Mouse (Mus musculus): ENCODE data around the gene Aim2.

Aim2 gene

GRCm38 (mm10) chr1:173389901-173390401 lies 39.3 kb downstream of the Aim2 start:
- DNase-seq (ENCODE audit: low spot score in 2 of 2): peak; percentile 93 to 94

GRCm38 (mm10) chr1:173391754-173392153 lies 41.1 kb downstream of the Aim2 start:
- DNase-seq (ENCODE audit: low spot score in 2 of 2): no peak

DNA sequence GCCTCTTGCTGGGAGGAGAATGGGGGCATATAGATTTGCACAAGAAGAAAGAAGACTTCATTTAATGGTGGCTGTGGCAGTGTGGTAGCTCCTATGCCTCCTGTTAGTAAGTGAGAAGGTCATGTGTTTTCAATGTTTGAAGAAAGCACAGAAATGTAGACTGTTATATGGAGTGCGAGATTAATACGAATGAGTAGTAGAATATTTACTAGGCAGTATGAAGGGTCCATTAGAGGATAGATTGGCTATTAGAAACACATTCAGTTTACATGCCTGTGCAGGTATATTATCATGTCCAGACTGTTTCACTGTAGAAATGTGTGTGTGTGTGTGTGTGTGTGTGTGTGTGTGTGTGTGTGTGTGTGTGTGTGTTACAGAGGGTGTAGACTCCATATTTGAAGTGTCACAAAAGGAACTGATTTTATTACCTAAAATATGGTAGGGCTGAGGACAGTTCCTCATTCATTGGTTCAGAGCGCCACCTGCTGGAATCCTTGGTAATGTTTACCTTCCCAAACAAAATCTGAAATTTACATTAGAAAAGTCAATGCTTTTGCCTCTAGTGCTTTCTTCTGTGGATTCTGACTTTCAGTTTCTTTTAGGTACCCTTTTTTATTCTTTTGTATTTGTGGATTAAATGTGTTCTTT lies 47.8 kb downstream of the Aim2 start:
- peak; percentile 16 to 32 for DNase-seq (ENCODE audit: low spot score in 2 of 2)

GRCm38 (mm10) chr1:173404696-173405309 lies 54.1 kb downstream of the Aim2 start:
- DNase-seq (ENCODE audit: low spot score in 2 of 2): no peak

GRCm38 (mm10) chr1:173409066-173409465 lies 58.4 kb downstream of the Aim2 start:
- no peak for DNase-seq (ENCODE audit: low spot score in 2 of 2)

GRCm38 (mm10) chr1:173411863-173412262 lies 61.2 kb downstream of the Aim2 start:
- DNase-seq (ENCODE audit: low spot score in 2 of 2): no peak

GRCm38 (mm10) chr1:173414631-173415030 lies 64.0 kb downstream of the Aim2 start:
- DNase-seq (ENCODE audit: low spot score in 2 of 2): no peak

DNA sequence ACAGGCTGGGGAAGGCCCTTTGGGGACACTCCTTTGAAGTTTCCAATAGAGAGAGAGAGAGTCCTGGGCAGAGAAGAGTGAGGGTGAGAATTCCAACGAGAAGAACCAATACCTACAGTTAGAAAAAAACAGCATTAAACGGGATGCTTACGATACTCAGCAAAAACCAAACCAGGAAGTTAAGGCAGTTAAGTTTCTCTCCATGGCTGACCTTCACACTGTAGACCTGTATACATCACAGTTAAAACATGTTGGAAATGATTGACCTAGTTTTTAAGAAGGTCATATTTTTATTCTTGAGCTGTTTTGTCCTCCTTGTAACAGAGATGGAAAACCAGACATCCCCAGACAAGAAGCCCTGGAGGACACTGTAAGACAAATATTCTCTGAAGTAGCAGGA lies 67.8 kb downstream of the Aim2 start:
- no peak for DNase-seq (ENCODE audit: low spot score in 2 of 2)

GRCm38 (mm10) chr1:173418936-173419621 lies 68.4 kb downstream of the Aim2 start:
- no peak for DNase-seq (ENCODE audit: low spot score in 2 of 2)

DNA sequence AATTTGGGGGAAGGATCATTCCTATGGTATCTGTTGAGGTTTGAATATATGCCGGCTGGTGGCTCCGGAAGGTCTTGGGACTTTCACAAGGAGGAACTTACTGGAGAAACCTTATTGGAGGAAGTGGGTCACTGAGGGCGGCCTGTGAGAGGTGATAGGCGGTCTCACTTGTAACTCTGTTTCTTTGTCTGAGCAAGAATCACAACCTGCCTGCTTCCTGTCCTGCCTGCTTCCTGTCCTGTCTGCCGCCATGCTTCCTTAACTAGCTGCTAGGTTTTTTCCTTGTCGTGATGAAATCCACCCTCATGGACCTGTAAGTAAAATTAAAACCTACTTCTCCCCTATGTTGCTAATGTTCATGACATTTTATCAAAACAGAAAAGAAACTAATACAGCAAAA lies 69.7 kb downstream of the Aim2 start:
- no peak for DNase-seq (ENCODE audit: low spot score in 2 of 2)

GRCm38 (mm10) chr1:173426345-173426744 lies 75.7 kb downstream of the Aim2 start:
- no peak for DNase-seq (ENCODE audit: low spot score in 2 of 2)

DNA sequence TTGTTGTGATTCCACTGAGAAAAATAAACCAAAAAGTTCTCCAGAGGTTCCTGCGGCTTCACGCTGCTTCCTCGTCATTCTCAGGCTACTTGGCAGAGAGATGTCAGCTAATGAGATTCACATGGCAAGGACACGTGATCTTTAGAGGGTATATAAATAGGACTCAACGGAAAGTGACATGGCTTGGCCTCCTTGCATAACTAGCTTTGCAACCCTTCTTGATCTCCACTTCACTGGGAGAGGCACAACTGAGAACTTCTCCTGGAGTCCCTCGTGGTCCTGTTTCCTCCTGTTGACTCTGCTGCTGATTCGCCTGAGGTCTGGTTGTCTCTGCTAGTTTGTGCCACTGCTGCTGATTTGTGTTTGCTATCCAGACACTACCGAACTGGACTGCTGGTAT lies 76.7 kb downstream of the Aim2 start:
- no peak for DNase-seq (ENCODE audit: low spot score in 2 of 2)

- DNase-seq (ENCODE audit: low spot score in 2 of 2): no peak
Measured at GRCm38 (mm10) chr1:173429995-173430699, 79.5 kb downstream of the Aim2 start.

DNA sequence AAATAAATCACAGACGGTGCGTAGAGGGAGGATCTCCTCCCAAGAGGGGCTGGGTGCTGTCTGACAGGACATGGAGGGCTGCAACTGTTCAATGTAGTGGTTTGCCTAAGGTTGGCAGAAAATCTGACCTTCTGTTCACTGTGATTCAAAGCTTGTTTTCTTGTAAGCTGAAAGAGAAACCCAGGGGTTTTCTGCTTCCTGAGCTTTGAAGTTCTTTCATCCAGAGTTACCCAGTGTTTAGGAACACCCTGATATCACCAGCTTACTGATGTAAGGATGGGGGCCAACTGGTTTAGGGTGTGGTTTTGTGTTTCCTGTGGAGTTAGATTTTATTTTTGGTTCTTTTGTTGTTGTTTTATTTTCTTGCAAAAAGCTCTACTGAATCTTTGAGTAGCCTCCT lies 81.7 kb downstream of the Aim2 start:
- DNase-seq (ENCODE audit: low spot score in 2 of 2): no peak

DNA sequence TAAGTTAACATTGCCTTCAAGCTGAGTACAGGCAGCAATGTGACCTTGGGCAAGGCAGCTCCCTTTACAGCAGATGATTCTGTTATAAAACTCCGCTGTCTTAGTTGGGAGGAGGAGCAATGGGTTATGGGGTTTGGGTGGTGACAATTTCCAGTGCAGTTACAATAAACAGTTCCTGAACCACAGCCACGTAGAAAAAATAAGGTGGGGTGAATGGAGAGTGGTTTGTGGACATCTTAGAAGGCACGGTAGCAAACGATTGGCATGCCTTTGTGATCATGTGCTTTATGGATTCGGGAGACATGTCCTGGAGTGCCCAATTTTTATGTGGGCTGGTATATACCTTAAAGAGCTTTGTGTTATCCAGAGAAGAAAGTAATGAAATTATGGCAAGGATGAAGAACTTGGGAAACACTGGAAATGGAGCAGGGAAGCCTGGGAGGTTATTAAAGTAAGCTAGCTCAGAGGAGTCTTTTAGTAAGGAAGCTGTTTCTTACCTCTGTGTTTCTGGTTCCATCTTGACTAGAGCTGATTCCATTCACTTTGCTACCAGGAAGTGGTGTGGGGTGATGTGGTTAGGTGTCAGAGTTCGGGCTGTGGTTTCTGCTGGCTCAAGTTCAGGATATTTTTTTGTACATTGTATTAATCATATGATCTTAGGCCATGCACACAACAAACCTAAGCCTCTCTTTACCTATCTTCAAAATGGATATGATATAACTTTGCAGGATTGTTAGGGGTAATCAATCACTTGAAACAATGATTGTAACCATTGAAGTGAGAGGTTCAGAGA lies 86.7 kb downstream of the Aim2 start:
- no peak for DNase-seq (ENCODE audit: low spot score in 2 of 2)

DNA sequence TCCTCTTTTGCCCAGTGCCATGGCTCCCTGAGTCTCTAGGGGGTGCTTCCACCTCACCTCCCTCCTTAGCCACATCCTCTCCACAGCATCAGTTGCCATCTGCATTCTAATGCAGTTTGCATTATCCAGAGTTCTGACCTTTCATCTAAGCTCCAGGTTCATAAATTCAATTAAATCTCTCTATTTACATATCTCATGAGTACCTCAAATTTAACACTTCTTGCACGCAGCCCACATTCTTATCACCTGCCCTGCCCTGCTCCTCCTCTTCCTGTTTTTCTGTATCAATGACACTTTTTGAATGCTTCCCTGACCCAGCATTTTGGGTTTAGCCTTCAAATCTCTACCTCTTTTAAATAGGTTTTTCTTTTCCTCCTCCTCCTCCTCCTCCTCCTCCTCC lies 90.0 kb downstream of the Aim2 start:
- DNase-seq (ENCODE audit: low spot score in 2 of 2): no peak

- DNase-seq (ENCODE audit: low spot score in 2 of 2): no peak
Measured at GRCm38 (mm10) chr1:173441210-173441609, 90.5 kb downstream of the Aim2 start.

GRCm38 (mm10) chr1:173443061-173443460 lies 92.4 kb downstream of the Aim2 start:
- DNase-seq (ENCODE audit: low spot score in 2 of 2): no peak

GRCm38 (mm10) chr1:173447067-173447466 lies 96.4 kb downstream of the Aim2 start:
- DNase-seq (ENCODE audit: low spot score in 2 of 2): no peak

- DNase-seq (ENCODE audit: low spot score in 2 of 2): no peak
Measured at GRCm38 (mm10) chr1:173450621-173451020, 99.9 kb downstream of the Aim2 start.

DNA sequence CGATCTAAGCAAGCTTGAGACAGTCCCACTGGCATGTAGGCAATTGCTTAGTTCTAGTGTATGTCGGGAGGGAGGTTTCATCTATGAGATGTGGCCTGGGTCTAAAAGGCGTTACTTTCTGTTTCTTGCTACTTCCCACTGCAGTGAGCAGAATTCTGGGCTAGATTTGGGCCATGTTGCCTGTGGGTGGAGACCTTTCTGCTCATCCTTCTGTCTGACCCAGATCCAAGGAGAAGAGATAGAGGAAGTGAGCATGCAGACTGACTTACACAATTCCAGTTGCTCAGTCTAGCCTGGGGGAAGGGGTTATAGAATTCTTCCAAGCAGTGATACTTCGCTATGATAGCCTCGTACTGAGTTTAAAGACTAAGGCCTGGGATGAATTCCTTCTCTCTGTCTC lies 101.0 kb downstream of the Aim2 start:
- no peak for DNase-seq (ENCODE audit: low spot score in 2 of 2)
